Mouse (Mus musculus) cerebellum, postnatal 25 days (tissue): Measurements from ENCODE around the gene Vps26b.

Experiments used
- DNase-seq, 2 experiments: peaks; one replicate each; pipeline ENCODE4 v3.0.0; 2021; ENCODE audit warnings: mixed read lengths in 2 of 2

Gene Vps26b

DNA sequence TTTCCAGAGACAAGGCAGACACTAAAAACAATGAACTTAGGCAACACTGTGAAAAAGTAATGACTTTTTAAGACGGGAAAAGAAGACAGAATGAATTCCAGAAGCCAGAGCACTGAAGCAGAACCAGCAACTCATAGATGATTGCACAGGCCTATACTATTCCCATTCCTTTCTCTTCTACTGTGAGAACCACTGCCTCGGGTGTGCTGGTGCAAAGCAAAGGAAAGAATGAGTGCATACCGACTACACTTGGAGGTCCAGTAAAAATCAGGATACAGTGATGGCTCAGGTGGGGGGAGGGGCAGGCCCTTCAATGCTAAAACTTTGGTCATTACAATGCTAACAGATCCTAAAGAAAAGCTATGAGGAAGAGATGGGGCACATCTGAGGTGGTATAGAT lies 36.0 kb downstream of the Vps26b start:
- DNase-seq: no peak

DNA sequence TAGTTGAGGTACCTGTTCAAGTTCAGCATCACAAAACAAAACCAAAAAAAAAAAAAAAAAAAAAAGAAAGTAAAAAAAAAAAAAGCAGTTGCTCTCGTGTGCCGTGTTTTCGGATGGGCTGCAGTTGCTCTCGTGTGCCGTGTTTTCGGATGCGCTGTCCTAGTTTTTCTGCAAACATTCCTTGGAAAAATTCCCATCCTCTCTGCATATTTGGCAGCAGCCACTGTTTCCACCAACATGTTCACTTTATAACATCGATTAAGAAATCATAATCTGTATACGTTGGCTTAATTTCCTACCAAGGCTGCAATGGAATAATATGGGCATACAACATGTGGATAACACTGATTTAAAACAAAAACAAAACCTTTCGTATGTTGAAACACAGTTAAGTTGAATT lies 36.7 kb downstream of the Vps26b start:
- DNase-seq: peak in 1 of 2 experiments; percentile 33

DNA sequence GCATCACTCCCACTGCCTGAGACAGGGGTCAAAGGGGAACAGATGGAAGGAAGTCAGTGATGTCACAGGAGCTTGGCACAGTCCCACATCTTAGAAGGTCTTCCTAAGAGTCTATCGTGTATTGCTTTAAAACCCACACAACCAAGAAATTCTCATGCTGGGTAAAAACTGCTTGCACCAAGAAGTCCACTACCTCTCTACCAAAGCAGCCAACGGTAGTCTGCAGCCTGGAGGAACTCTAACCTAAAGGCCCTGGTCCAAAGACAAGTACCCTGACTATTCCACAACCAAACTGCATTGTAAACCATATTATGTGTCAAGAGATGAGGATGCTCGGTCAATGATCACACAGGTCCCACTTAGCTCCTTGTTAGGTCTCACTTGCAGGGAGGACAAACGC lies 39.7 kb downstream of the Vps26b start:
- DNase-seq: no peak

DNA sequence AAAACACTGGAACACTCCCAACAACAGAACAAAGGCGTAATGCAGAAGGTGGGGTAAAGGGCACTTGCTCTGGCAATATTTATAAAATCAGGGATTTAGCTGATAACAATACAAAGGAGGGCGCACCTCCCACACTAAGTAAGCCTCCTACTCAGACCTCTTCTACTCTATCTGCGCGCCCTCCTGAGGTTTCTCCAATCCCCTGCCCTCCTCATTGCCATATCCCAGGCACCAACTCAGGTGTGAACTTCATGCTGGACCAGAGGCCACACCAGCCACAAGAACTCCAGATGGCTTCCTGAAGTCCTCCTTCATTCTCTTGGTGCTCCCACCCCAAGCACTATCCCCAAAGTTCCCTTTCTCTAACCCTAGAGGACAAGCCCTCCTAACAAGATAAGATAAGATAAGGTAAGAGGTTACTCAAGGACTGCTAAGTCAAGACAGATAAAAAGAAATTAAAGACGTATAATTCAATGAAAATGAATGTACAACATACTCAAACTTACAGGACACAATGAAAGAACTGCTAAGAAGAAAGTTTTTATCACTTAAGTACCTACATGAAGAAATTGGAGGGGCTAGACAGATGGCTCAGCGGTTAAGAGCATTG lies 44.1 kb downstream of the Vps26b start:
- no peak for DNase-seq

DNA sequence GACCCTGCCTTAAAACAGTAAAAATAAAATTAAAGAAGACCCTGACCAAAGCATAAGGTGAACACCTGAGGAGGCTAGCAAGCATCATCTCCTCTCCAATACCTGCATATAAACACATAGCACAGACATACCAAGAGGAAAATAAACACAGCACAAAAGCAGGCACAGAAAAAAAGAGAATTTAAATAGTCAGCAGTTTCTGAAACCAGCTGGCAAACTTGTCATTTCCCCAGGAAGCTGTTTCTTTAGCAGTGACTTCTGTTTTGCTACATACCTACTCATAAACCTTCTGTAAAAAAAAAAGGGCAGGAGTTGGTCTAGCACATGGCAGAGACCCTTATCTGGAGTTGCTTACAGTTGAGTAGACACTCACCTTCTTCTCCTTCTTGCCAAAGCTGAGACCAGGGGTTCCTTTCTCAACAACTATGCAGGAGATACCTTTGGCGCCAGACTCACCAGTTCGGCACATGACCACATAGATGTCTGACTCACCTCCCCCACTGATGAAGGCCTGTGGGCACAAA lies 44.7 kb downstream of the Vps26b start:
- no peak for DNase-seq

DNA sequence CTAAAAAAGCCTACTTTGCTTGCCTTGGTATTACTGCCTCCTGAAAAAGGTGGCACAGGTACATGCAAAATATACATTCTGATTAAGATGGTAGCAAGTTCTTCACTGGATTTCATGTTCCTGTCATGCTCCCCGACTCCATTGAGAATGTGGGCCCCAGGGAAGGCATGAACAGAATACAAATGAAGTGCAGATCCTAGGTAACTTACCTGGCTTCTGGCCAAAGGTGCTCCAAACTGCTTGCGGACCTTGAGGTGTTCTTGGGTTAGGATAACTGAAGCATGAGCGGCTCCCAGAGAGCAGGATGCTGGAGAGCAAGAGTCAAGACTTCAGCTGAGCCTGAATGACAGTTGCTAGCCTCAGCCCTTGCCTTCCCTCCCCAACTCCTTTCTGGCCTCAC lies 51.1 kb downstream of the Vps26b start:
- DNase-seq: no peak

DNA sequence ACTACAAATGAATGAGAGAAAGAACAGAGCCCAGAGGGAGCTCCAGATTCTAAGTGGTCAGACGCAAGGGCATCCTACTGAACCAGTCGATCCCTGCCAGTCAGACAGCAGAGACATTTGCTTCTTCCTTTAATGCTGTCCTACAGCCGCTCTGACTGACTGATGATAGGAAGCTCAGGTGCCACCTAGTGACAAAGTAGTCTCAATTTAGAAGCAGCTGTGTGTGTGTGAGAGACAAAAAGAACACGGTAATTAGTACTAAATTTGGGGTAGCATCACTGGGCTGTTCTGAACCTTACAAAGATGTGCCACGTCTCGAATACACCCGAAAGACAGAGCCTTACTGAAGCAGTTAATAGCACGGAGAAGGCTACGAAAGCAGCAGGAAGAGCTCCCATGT lies 52.1 kb downstream of the Vps26b start:
- no peak for DNase-seq
